Mouse (Mus musculus) gastrocnemius, postnatal 4 days (tissue): ENCODE measurements at regions not wholly inside any gene's neighbourhood (a gene's known extent, or its start where the extent isn't known, plus 50 kb on each side); places are given as distances from the start of the nearest gene placed in this dataset.

Experiments
- DNase-seq, 2 experiments: peaks; one replicate each; pipeline ENCODE4 v3.0.0; 2021 to 2022; ENCODE audit warnings: low spot score in 2 of 2, mixed read lengths in 2 of 2

DNA sequence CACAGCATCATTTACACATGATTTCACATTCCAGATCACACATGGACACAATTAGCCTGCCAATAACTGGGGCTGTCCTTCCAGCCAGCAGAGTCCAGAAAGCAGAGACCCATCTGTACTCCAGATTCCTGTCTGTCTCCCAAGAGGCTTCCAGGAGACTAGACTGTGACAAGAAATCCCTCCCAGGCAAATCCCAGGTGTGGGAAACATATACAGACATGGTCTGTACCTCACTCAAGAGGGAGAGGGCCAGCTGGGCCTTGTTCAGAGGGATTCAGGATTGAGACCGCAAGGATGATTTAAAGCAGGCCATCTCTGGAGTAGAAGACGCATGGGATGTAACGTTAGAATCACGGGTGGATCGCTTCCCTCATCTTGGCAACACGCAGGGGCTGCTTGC is 182.7 kb upstream of the Prr30 start:
- DNase-seq: peak in 1 of 2 experiments; percentile 20

- DNase-seq: no peak
Observed at GRCm38 (mm10) chr14:101381943-101382342, 181.8 kb upstream of the Prr30 start.

DNA sequence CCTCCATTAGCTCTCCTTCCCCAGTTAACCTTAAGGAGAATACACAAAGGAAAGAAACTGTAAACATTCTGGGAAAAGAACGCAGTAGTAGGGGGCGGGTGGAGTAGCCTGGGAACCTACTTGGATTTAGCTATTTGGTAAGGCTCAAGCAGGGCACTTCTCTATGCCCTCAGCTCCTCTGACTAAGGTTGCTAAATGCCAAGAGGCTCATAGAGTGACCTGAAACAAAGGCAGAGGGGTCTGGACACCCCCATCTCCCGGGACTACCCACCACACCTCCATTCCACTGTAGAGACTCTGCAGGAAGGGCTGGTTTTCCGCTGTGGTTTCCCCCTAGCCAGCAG is 179.5 kb upstream of the Prr30 start:
- no peak for DNase-seq

GRCm38 (mm10) chr14:101378965-101379662 is 179.0 kb upstream of the Prr30 start:
- DNase-seq: peak; percentile 55 to 75

DNA sequence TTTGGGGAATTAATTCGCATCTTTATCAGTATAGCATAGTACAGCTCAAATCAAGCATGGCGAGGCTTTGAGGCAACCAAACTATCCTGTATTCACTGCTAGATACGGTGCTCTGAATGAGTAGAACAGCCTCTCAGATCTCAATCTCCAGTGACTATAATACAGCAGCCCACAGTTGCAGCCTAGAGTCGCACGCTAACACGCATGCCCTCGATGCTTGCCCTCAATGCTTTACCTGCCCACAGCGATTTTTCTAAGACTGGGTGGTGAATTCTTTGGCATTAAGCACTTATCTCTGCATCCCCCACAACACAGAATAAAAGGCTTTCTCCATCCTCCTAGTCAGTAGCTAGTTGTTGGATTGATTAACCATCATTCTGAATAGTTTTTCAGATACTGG is 178.4 kb upstream of the Prr30 start:
- no peak for DNase-seq

- no peak for DNase-seq
Observed at GRCm38 (mm10) chr14:101376690-101377089, 176.6 kb upstream of the Prr30 start.

- DNase-seq: no peak
Observed at GRCm38 (mm10) chr14:101375833-101376232, 175.7 kb upstream of the Prr30 start.

DNA sequence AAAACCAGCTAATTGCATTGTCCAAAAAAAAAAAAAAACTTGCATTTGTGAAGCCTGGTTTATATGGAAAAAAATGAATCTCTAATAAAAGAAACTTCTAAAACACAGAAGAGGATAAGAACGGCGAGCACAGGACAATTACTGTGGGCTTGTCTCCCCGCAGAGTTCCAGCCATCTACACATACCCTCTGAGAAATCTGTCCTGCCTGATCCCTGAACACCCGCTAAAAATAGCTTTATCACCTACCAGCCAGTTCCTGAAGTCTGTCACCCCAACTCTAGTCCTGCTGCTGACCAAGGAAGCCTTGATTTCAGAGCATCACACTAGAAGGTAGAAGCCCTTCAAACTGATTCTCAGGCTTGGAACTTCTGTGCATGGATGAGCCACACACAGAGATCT is 173.7 kb upstream of the Prr30 start:
- DNase-seq: no peak

DNA sequence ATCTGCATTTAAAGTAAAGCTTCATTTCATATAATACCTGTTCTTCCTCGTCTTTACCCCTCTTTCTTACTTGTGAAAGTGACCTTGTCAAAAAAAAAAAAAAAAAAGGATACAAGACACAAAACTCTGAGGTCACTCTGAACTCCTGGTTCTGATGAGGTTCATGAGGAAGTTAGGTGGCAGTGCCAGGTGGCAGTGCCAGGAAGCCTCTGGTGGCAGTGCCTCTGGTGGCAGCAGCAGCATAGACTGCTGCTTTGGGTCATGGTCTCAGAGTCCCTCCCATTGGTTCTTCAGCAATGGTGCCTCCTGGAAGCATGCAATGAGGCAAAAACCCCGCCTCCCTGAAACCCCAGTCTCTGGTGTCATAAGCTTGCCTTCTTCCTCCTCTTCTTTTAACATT is 159.7 kb upstream of the Prr30 start:
- no peak for DNase-seq

GRCm38 (mm10) chr14:101353009-101353378 is 152.9 kb upstream of the Prr30 start:
- DNase-seq: no peak

DNA sequence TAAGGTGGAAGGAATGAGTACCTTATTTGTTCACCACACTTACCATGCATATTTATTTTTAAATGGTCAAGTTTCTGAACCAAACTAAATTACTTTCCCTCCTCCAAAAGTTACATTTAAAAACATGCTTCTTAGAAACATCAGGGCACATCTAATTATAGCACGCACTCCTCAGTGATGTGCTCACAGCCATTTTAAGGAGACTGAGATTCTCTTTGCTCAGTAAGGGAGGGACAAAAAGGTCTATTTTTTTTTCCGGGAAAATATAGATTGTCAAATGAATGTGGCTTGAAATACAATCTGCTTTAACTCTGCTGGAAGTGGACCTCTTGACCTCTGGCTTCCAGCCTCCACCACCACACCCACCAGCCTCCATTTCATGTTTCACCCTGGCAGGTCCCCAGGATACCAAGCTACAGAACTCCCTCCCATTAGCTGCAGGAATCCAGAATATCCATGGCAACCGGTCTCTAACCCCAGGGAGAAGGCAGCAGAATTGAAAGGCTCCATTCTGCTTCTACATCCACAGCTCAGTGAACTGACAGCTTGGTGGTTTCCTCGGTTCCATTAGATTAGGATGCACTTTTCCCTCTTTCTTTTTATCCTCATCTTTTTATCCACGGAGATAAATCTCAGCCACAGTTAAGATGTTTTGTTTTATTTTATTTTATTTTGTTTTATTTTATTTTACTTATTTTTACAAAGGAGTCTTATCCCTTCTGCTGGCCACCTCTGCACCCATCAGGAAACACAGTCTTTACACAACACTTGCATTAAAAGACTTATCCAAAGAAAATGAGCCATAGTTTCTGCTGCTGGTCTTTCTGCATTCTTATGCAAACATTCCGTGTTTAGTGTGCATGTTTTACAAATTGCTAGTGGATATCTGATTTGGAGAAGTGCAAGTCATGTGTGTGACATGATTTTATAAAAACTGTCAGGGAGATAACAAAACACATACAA is 152.2 kb upstream of the Prr30 start:
- peak in 1 of 2 experiments; percentile 26 for DNase-seq

DNA sequence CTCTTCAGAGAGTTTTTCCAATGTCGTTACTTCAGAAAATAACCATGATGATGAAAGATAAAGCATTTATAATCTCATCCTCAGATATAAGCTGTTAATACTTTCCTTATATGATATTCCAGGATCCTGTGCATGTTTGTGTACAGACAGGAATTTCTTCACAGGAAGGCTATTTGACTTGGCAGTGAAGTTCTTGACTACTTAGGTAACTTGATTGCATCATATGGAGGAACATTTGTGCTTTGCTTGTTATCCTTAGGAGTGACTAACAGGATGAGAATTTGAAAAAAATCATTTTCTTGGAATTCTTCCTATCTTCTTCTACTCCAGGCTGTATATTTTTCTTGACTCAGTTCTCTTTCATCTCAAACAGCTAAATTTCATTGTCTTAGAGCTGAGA is 140.2 kb upstream of the Prr30 start:
- DNase-seq: no peak

DNA sequence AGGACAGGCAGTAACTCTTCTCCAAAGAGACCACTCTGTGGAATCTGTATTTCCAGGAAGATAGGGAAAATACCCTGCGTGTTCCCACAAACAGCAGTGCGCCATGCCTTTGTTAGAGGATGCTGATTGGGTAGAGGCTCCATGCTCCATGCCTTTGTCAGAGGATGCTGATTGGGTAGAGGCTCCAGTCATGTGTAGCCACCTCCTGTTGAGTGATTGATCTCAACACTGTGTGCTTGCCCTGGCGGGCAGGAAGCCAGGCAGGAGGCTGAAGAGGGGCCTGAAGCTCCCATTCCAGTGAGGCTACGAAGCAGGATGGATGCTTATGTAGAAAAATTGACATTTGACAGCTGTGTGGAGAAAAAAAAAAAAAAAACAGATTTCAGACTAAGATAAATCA is 131.9 kb upstream of the Prr30 start:
- no peak for DNase-seq

DNA sequence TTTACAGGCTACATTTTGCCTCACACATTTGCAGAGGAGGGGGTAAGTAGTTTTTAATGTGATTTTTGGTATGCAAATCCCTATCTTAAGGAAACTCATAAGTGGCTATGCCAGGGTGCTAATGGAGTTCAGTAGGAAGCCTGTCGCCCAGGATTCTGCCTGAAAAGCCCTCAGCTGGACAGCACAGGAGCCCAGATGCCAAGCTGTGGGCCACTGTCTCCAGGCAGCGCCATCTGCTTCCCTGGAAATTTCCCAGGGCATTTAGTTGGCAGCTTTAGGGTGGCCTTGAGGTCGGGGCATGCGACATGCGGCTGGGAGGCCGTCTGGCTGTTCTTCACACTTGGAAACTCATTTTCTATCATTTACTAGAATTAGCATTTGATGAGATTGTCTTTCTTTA is 127.3 kb upstream of the Prr30 start:
- DNase-seq: peak in 1 of 2 experiments; percentile 16

DNA sequence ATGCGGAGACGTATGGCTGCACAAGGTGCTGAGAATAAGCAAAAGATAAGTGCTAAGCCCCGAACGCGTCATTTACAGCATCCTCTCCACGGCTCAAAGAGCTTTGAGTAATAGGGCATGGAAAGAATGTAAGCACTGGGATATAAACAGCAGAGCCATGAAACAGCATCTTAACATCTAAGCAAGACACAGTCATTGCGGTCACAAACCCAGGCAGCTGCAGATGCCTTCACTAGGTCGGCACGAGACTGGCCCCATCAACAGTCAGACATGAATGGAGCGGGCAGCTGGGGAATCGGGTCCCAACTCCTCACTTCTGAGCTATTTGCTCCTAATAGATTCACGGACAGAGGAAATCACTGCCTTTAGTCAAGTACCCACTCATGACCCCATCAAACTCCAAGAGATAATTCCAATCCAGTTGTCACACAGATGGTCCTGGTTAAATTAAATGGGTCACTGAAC is 126.4 kb upstream of the Prr30 start:
- DNase-seq: no peak

GRCm38 (mm10) chr14:101323361-101323760 is 123.2 kb upstream of the Prr30 start:
- DNase-seq: no peak

- DNase-seq: no peak
Observed at GRCm38 (mm10) chr14:101307920-101308319, 107.8 kb upstream of the Prr30 start.

DNA sequence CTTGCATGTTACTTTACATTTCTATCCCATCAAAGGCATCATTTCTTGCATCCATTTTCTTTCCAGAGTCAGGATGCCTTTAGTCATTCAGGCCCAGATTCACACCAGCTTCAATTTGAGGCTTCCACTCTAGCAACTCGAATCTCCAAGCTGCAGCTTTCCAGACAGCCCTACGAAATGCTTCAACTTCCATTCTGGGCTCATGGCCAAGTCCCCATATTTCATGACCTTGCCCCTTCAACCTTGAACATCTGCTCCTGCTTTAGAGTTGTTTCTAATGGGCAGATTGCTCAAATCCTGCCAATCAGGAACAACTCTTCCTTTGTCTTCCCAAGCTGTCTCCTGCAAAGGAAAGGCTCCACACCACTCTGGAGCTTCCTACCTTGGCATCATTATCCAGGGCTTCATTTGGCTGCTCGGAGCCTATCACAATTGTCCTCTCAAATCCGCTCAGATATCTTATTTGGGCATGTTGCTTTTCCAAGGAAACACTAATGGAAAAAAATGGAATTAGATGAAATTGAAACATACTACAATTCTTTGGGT is 104.4 kb upstream of the Prr30 start:
- DNase-seq: no peak

- DNase-seq: no peak
Observed at GRCm38 (mm10) chr14:101297841-101298240, 97.7 kb upstream of the Prr30 start.

DNA sequence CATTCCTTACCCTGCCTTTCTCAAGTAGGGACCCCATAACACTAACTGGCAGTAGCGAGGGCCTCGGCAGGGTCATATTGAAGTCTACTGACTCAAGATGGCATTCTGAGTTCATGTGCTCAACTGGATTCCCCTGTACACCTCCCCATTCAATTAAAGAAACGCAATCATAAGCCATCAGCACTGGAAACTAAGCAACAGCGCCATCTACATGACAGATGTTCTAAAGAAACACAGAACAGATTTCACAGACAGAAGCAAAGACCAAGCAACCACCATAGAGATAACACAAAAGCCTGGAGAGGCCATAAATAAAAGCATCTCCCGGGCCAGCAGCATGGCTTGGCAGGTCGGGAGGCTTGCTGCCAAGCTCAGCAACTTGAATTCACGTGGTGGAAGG is 94.6 kb upstream of the Prr30 start:
- peak in 1 of 2 experiments; percentile 9 for DNase-seq

GRCm38 (mm10) chr14:101287755-101288154 is 87.6 kb upstream of the Prr30 start:
- DNase-seq: no peak
